Mouse (Mus musculus) stomach, embryonic 14.5 days (tissue): ENCODE measurements around the gene Slc7a8. TPM values are rescaled to one million over a fixed set of nuclear protein-coding genes. Genes with fewer than 3 reads are reported as not detected.

ENCODE experiments used
- ATAC-seq: fragments of 200-750 bp; cut with Nextera tagmentation; 2 replicates; pipeline ENCODE4 v1.8.0; 2017; ENCODE audit warnings: low read depth, moderate TSS enrichment; ENCODE audit not compliant: insufficient number of reproducible peaks, insufficient read depth, low FRiP score
- H3K27ac ChIP-seq: fragments of 300-500 bp; sonication (generic); 2 replicates; pipeline ENCODE4 v1.5.1; 2014; ENCODE audit warnings: mild to moderate bottlenecking, low read length, moderate library complexity, mixed read lengths
- H3K27me3 ChIP-seq: fragments of 300-500 bp; sonication (generic); 2 replicates; pipeline ENCODE4 v1.6.1; 2014; ENCODE audit warnings: low read length, control low read depth, mixed read lengths; ENCODE audit not compliant: control insufficient read depth, insufficient read depth
- H3K36me3 ChIP-seq: fragments of 300-500 bp; sonication (generic); 2 replicates; pipeline ENCODE4 v1.6.1; 2014; ENCODE audit warnings: mild to moderate bottlenecking, control low read depth, low read length, moderate library complexity, mixed read lengths; ENCODE audit not compliant: control insufficient read depth, insufficient read depth
- H3K4me1 ChIP-seq: fragments of 300-500 bp; sonication (generic); 2 replicates; pipeline ENCODE4 v1.6.1; 2014; ENCODE audit warnings: low read length, control low read depth, mixed read lengths; ENCODE audit not compliant: control insufficient read depth, insufficient read depth
- H3K4me2 ChIP-seq: fragments of 300-500 bp; sonication (generic); replicated peaks from 2 replicates; pipeline ENCODE4 v1.6.1; 2014; ENCODE audit warnings: low read depth, low read length, control low read depth
- H3K4me3 ChIP-seq: fragments of 300-500 bp; sonication (generic); 2 replicates; pipeline ENCODE4 v1.5.1; 2014; ENCODE audit warnings: low read depth, low read length, control low read depth
- H3K9ac ChIP-seq: fragments of 300-500 bp; sonication (generic); replicated peaks from 2 replicates; pipeline ENCODE4 v1.6.1; 2014; ENCODE audit warnings: low read depth, mild to moderate bottlenecking, control low read depth, low read length, moderate library complexity, mixed read lengths
- H3K9me3 ChIP-seq: fragments of 300-500 bp; sonication (generic); 2 replicates; pipeline ENCODE4 v1.6.1; 2016; ENCODE audit warnings: low read depth, low read length, control low read depth; ENCODE audit not compliant: control insufficient read depth
- WGBS: fragments of 180-500 bp; shearing (Covaris S2); extraction: QIAGEN DNeasy Blood & Tissue Kit; methylation state at CpG from one replicate; pipeline ENCODE4 v1.1.7; 2014; 5-methylcytosine and 5-hydroxymethylcytosine counted together
- polyA plus RNA-seq: library from polyadenylated mRNA; unstranded; fragments of >200 nt; fragmentation: Nextera tagmentation; extraction: Ambion mirVana; gene quantifications from 2 replicates; pipeline ENCODE4 v1.2.1, GENCODE M21; 2014

The Slc7a8 gene
- polyA plus RNA-seq, 1 experiment from 2014 or later, result 5.4 TPM

- H3K4me3 ChIP-seq, result no peak within 1 kb of the TSS
- ATAC-seq, result no peak
- 90% methylated on average over 7 of the region's 7 CpGs for WGBS
- no peak within 1 kb of the TSS for H3K4me2 ChIP-seq
- no peaks in the 10 kb centered on the region for H3K4me1 ChIP-seq
- H3K27ac ChIP-seq, result no peak within 1 kb of the TSS
- H3K9ac ChIP-seq, result no peak within 1 kb of the TSS
- H3K9me3 ChIP-seq, result no peaks in the 10 kb centered on the region
- no peaks in the 10 kb centered on the region for H3K36me3 ChIP-seq
- no peaks in the 10 kb centered on the region for H3K27me3 ChIP-seq
Observed at GRCm38 (mm10) chr14:54712074-54712473, 69.7 kb downstream of the Slc7a8 start, which contains the start of gene Cebpe. TSS of gene Cebpe (minus strand) at chr14:54712174.

GRCm38 (mm10) chr14:54709054-54709453 is 72.7 kb downstream of the Slc7a8 start:
- Histone ChIP-seq H3K9me3 (no peaks in the 10 kb centered on the region), H3K27ac (no peak overlapping the region), H3K4me2 (no peak overlapping the region), H3K4me3 (no peak overlapping the region), H3K27me3 (no peaks in the 10 kb centered on the region), H3K36me3 (no peaks in the 10 kb centered on the region), H3K4me1 (no peaks in the 10 kb centered on the region), H3K9ac (no peak overlapping the region)
- no peak for ATAC-seq
- WGBS, result 84% methylated on average over 9 of the region's 9 CpGs

- no peak for ATAC-seq
- Histone ChIP-seq H3K36me3 (no peaks in the 10 kb centered on the region), H3K27ac (no peak overlapping the region), H3K9me3 (no peaks in the 10 kb centered on the region), H3K4me3 (no peak overlapping the region), H3K4me1 (no peaks in the 10 kb centered on the region), H3K4me2 (no peak overlapping the region), H3K9ac (no peak overlapping the region), H3K27me3 (no peaks in the 10 kb centered on the region)
- WGBS, result 47% methylated on average over 17 of the region's 17 CpGs
Observed at GRCm38 (mm10) chr14:54706589-54707320, 75.0 kb downstream of the Slc7a8 start.

- H3K9ac ChIP-seq, result no peak overlapping the region
- no peaks in the 10 kb centered on the region for H3K9me3 ChIP-seq
- H3K27ac ChIP-seq, result no peak overlapping the region
- H3K4me2 ChIP-seq, result no peak overlapping the region
- no peaks in the 10 kb centered on the region for H3K27me3 ChIP-seq
- WGBS, result 36% methylated on average over 5 of the region's 5 CpGs
- no peaks in the 10 kb centered on the region for H3K4me1 ChIP-seq
- H3K36me3 ChIP-seq, result no peaks in the 10 kb centered on the region
- peak; percentile 35; the same call in 1 of the 2 replicates for ATAC-seq
- no peak overlapping the region for H3K4me3 ChIP-seq
Observed at GRCm38 (mm10) chr14:54705844-54706243, 75.9 kb downstream of the Slc7a8 start.

DNA sequence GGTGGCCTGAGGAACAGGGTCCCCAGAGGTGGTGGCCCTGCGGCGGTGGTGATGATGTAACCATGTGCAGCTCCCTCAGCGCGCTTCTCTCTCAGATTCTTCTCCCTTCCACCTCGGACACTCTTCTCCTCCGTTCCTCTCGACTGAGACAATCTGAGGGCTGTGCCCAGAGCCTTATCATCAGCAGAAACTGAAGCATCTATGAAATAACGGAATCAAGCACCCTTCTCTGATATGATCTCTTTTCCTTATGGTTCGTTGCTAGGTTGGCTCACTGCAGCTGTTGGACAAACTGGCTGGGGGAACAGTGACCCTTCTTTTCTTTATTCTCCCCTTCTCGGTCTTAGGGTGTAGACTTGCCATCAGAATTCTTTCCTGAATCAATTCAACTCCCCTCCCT is 78.5 kb downstream of the Slc7a8 start:
- Histone ChIP-seq H3K36me3 (no peaks in the 10 kb centered on the region), H3K27me3 (no peaks in the 10 kb centered on the region), H3K9me3 (no peaks in the 10 kb centered on the region), H3K4me1 (no peaks in the 10 kb centered on the region), H3K9ac (no peak overlapping the region), H3K27ac (no peak overlapping the region), H3K4me2 (no peak overlapping the region), H3K4me3 (no peak overlapping the region)
- WGBS, result 69% methylated on average over 10 of the region's 10 CpGs
- no peak for ATAC-seq

GRCm38 (mm10) chr14:54701298-54701697 is 80.4 kb downstream of the Slc7a8 start:
- Histone ChIP-seq H3K4me2 (no peak overlapping the region), H3K27me3 (no peaks in the 10 kb centered on the region), H3K4me1 (no peaks in the 10 kb centered on the region), H3K9ac (no peak overlapping the region), H3K36me3 (no peaks in the 10 kb centered on the region), H3K27ac (no peak overlapping the region), H3K9me3 (no peaks in the 10 kb centered on the region), H3K4me3 (no peak overlapping the region)
- 11% methylated on average over 6 of the region's 6 CpGs for WGBS
- ATAC-seq, result 0 out of 2 replicates have a peak, but pooled peaks have one; percentile 15

DNA sequence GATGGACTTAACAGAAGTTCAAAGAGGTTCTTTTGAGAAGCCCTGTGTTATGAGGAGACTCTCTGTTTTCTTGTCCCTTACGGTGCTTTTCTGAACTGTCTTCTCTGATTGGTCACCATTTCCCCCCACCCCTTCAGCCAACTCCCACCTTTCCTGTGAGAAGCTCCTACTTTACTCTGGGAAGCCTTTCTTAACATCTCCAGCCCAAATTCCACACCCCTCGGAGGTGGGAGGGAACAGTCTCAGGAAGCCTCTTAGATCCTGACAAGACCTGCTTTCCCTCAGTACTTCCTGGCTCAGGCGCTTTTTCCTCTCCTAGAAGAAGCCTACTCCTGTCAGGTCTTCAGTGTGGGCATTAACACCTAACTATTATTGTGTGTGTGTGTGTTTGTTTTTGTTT is 82.2 kb downstream of the Slc7a8 start:
- 32% methylated on average over 3 of the region's 3 CpGs for WGBS
- Histone ChIP-seq H3K27me3 (no peaks in the 10 kb centered on the region), H3K9ac (no peak overlapping the region), H3K4me3 (no peak overlapping the region), H3K4me1 (no peaks in the 10 kb centered on the region), H3K9me3 (no peaks in the 10 kb centered on the region), H3K4me2 (no peak overlapping the region), H3K27ac (no peak overlapping the region), H3K36me3 (no peaks in the 10 kb centered on the region)
- no peak for ATAC-seq

GRCm38 (mm10) chr14:54698733-54699132 is 83.0 kb downstream of the Slc7a8 start, which contains the start of gene Gm29776:
TSS of gene Gm29776 (minus strand) at chr14:54698833.
- WGBS, result 54% methylated on average over 4 of the region's 4 CpGs
- Histone ChIP-seq H3K27ac (no peak within 1 kb of the TSS), H3K9ac (no peak within 1 kb of the TSS)

GRCm38 (mm10) chr14:54696752-54697151 is 85.0 kb downstream of the Slc7a8 start:
- Histone ChIP-seq H3K9ac (no peak overlapping the region), H3K9me3 (no peaks in the 10 kb centered on the region), H3K4me3 (no peak overlapping the region), H3K36me3 (peaks cover 7% of the 10 kb centered on the region), H3K27ac (no peak overlapping the region), H3K27me3 (no peaks in the 10 kb centered on the region), H3K4me2 (no peak overlapping the region), H3K4me1 (no peaks in the 10 kb centered on the region)
- WGBS, result 79% methylated on average over 4 of the region's 4 CpGs
- no peak for ATAC-seq

More at GRCm38 (mm10) chr14:54698733-54699132, 83.0 kb downstream of the Slc7a8 start, which contains the start of gene Gm29776:
- ATAC-seq, result no peak
- Histone ChIP-seq H3K36me3 (peaks cover 1% of the 10 kb centered on the region; the same call in 1 of the 2 replicates), H3K4me1 (no peaks in the 10 kb centered on the region), H3K27me3 (no peaks in the 10 kb centered on the region), H3K4me3 (no peak within 1 kb of the TSS), H3K4me2 (no peak within 1 kb of the TSS), H3K9me3 (no peaks in the 10 kb centered on the region)
